Mouse (Mus musculus): ENCODE results near the gene Taok3.

DNA sequence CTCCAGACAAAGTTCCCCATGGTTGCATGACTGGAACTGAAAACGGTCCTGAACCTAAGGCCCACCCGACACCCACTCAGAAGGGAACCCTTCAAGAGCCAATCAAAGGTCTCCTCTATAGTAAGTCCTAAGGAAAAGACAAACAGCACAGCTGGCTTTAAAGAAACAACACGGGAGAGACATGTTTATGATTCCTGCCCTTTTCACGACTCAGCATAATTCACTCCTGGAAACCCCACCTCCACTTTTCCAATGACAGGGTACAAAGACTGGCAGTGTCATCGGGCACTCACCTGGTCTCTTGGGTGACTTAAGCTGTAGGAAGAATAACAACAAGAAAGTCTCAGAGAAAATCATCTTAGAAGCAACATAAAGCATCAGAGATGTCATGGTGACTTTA is 20.9 kb upstream of the Taok3 start:
- TF ChIP-seq CTCF (IDR thresholded peaks at IDR 0.05; ENCODE audit: low read depth) (no peak), EP300 (IDR thresholded peaks at IDR 0.05; ENCODE audit: low read depth) (no peak)
